Mouse (Mus musculus) MEL (cell line): ENCODE results near the gene Tcea3. TPM values are rescaled to one million over a fixed set of nuclear protein-coding genes. Genes with fewer than 3 reads are reported as not detected.

ENCODE experiments used
- polyA plus RNA-seq, 2 experiments: library from polyadenylated mRNA; stranded (reverse) in 1 of 2; unstranded in 1 of 2; fragments of >175 nt in 1 of 2; fragments of >200 nt in 1 of 2; gene quantifications; 2 replicates each; pipeline versions ENCODE4 v1.2.1 to v1.2.4; 2012; ENCODE audit warnings: low replicate concordance in 2 of 2, low read depth in 1 of 2; ENCODE audit not compliant: insufficient read length in 2 of 2, insufficient read depth in 1 of 2, missing spikeins in 1 of 2
- total RNA-seq: library from RNA; depleted of rRNA; stranded (reverse); fragments of 300-350 nt; gene quantifications from 2 replicates; pipeline ENCODE4 v1.2.3, GENCODE M21; 2012; rRNA removed

The Tcea3 gene
- total and polyA plus RNA-seq, 3 experiments, result not detected

Other genes starting within 250 kb of the Tcea3 start
- gene Eloa, start 226.0 kb upstream of the Tcea3 start, total RNA-seq, result 30.9 and 34.1 TPM in 2 replicates
- 10 to 100 TPM; 30.8 to 41.4 TPM for gene Eloa, start 226.0 kb upstream of the Tcea3 start, polyA plus RNA-seq
- gene Rpl11, start 194.3 kb upstream of the Tcea3 start, total RNA-seq, result 2,589 and 2,603 TPM in 2 replicates
- gene Rpl11, start 194.3 kb upstream of the Tcea3 start, polyA plus RNA-seq, result 1,000 to 10,000 TPM in 1 of 2 experiments, not detected in 1; 2,003 TPM
- 0.16 and 0.27 TPM in 2 replicates for gene Id3, start 104.2 kb upstream of the Tcea3 start, total RNA-seq
- under 1 TPM in 1 of 2 experiments, not detected in 1; 0.17 TPM for gene Id3, start 104.2 kb upstream of the Tcea3 start, polyA plus RNA-seq
- gene E2f2, start 75.3 kb upstream of the Tcea3 start, total RNA-seq, result 11.2 and 12.3 TPM in 2 replicates
- 10 to 100 TPM in 1 of 2 experiments, not detected in 1; 25.4 TPM for gene E2f2, start 75.3 kb upstream of the Tcea3 start, polyA plus RNA-seq
- 0.03 and 0.04 TPM in 2 replicates for gene Asap3, start 41.4 kb upstream of the Tcea3 start, total RNA-seq
- under 1 TPM in 1 of 2 experiments, not detected in 1; 0.33 TPM for gene Asap3, start 41.4 kb upstream of the Tcea3 start, polyA plus RNA-seq
- gene Zfp46, start 37.0 kb downstream of the Tcea3 start, total RNA-seq, result 6.2 and 6.6 TPM in 2 replicates
- gene Zfp46, start 37.0 kb downstream of the Tcea3 start, polyA plus RNA-seq, result 1 to 10 TPM in 1 of 2 experiments, not detected in 1; 5.9 TPM
- 90.0 and 97.2 TPM in 2 replicates for gene Hnrnpr, start 63.2 kb downstream of the Tcea3 start, total RNA-seq
- gene Hnrnpr, start 63.2 kb downstream of the Tcea3 start, polyA plus RNA-seq, result 100 to 1,000 TPM; 148 to 366 TPM
- not detected in 2 replicates for gene Htr1d, start 175.8 kb downstream of the Tcea3 start, total RNA-seq
- gene Htr1d, start 175.8 kb downstream of the Tcea3 start, polyA plus RNA-seq, result not detected
- 0.26 and 0.46 TPM in 2 replicates for gene 6030445D17Rik, start 214.5 kb downstream of the Tcea3 start, total RNA-seq
- gene 6030445D17Rik, start 214.5 kb downstream of the Tcea3 start, polyA plus RNA-seq, result under 1 TPM in 1 of 2 experiments, not detected in 1; 0.77 TPM
- 7.3 and 7.5 TPM in 2 replicates for gene Luzp1, start 222.0 kb downstream of the Tcea3 start, total RNA-seq
- gene Luzp1, start 222.0 kb downstream of the Tcea3 start, polyA plus RNA-seq, result 10 to 100 TPM in 1 of 2 experiments, not detected in 1; 13.4 TPM